Mouse (Mus musculus) heart, embryonic 12.5 days (tissue): Measurements from ENCODE around the gene Mical3. TPM values are rescaled to one million over a fixed set of nuclear protein-coding genes. Genes with fewer than 3 reads are reported as not detected.

Experiments
- ATAC-seq: fragments of 200-750 bp; cut with Nextera tagmentation; 2 replicates; pipeline ENCODE4 v1.8.0; 2017; ENCODE audit warnings: moderate TSS enrichment, moderate library complexity; ENCODE audit not compliant: insufficient number of reproducible peaks, low FRiP score
- H3K27ac ChIP-seq: fragments of 300-500 bp; sonication (generic); 2 replicates; pipeline ENCODE4 v1.5.1; 2016; ENCODE audit warnings: mild to moderate bottlenecking, moderate library complexity; ENCODE audit not compliant: poor library complexity, severe bottlenecking
- H3K27me3 ChIP-seq: fragments of 300-500 bp; sonication (generic); replicated peaks from 2 replicates; pipeline ENCODE4 v1.6.1; 2016; ENCODE audit warnings: mild to moderate bottlenecking, moderate library complexity
- H3K36me3 ChIP-seq: fragments of 300-500 bp; sonication (generic); 2 replicates; pipeline ENCODE4 v1.6.1; 2016; ENCODE audit warnings: mild to moderate bottlenecking, moderate library complexity
- H3K4me1 ChIP-seq: fragments of 300-500 bp; sonication (generic); replicated peaks from 2 replicates; pipeline ENCODE4 v1.6.1; 2016; ENCODE audit warnings: mild to moderate bottlenecking
- H3K4me2 ChIP-seq: fragments of 300-500 bp; sonication (generic); 2 replicates; pipeline ENCODE4 v1.6.1; 2016; ENCODE audit warnings: mild to moderate bottlenecking, moderate library complexity
- H3K4me3 ChIP-seq: fragments of 300-500 bp; sonication (generic); 2 replicates; pipeline ENCODE4 v1.5.1; 2016; ENCODE audit warnings: mild to moderate bottlenecking
- H3K9ac ChIP-seq: fragments of 300-500 bp; sonication (generic); 2 replicates; pipeline ENCODE4 v1.6.1; 2016; ENCODE audit warnings: mild to moderate bottlenecking, moderate library complexity
- H3K9me3 ChIP-seq: fragments of 300-500 bp; sonication (generic); replicated peaks from 2 replicates; pipeline ENCODE4 v1.6.1; 2016; ENCODE audit warnings: mild to moderate bottlenecking, moderate library complexity
- WGBS: fragments of 180-500 bp; shearing (Covaris S2); methylation state at CpG from one replicate; pipeline ENCODE4 v1.1.7; 2016; 5-methylcytosine and 5-hydroxymethylcytosine counted together
- polyA plus RNA-seq: library from polyadenylated mRNA; unstranded; fragments of >200 nt; fragmentation: Nextera tagmentation; extraction: Ambion mirVana; gene quantifications from 2 replicates; pipeline ENCODE4 v1.2.1, GENCODE M21; 2016

Gene Mical3
- polyA plus RNA-seq, 1 experiment from 2014 or later = 37.4 TPM

- Histone ChIP-seq H3K9me3 (no peaks in the 10 kb centered on the region), H3K36me3 (peaks cover 61% of the 10 kb centered on the region), H3K4me2 (no peak overlapping the region), H3K27me3 (no peaks in the 10 kb centered on the region), H3K4me3 (no peak overlapping the region), H3K9ac (no peak overlapping the region), H3K27ac (no peak overlapping the region), H3K4me1 (peaks cover 21% of the 10 kb centered on the region)
- 54% methylated on average over 6 of the region's 6 CpGs for WGBS
- ATAC-seq = no peak
Measured at GRCm38 (mm10) chr6:120981537-120981936, 149.3 kb downstream of the Mical3 start.

GRCm38 (mm10) chr6:120978019-120978621 is 152.7 kb downstream of the Mical3 start:
- no peak overlapping the region for H3K4me3 ChIP-seq
- peaks cover 20% of the 10 kb centered on the region for H3K4me1 ChIP-seq
- H3K4me2 ChIP-seq = no peak overlapping the region
- H3K36me3 ChIP-seq = peaks cover 50% of the 10 kb centered on the region
- peak overlapping the region; percentile 78 for H3K27ac ChIP-seq
- peak overlapping the region; percentile 40; the same call in 1 of the 2 replicates for H3K9ac ChIP-seq
- peak; percentile 54 for ATAC-seq
- no peaks in the 10 kb centered on the region for H3K27me3 ChIP-seq
- WGBS = 28% methylated on average over 18 of the region's 18 CpGs
- no peaks in the 10 kb centered on the region for H3K9me3 ChIP-seq

DNA sequence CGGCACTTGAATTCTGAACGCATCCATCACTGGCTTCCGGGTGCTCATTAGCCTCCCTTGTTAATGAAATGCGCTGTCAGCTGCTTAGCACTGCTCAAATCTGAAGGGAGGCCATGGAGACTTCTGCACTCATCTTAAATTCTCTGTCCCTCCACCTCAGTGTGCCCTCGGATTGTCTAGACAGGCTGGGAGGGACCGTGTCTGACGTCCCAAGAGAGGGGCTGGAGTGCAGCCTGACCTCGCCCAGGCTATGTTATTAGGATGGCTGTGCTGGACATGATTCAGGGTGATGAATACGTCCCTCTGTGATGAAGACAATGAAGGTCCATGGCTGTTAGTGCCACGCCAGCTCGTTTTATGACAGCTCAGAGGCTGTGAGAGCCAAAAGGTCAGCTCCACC is 153.8 kb downstream of the Mical3 start:
- Histone ChIP-seq H3K27ac (no peak overlapping the region), H3K4me1 (peaks cover 20% of the 10 kb centered on the region), H3K4me2 (no peak overlapping the region), H3K9me3 (no peaks in the 10 kb centered on the region), H3K4me3 (no peak overlapping the region), H3K9ac (no peak overlapping the region), H3K27me3 (no peaks in the 10 kb centered on the region), H3K36me3 (peaks cover 51% of the 10 kb centered on the region)
- 77% methylated on average over 11 of the region's 11 CpGs for WGBS
- ATAC-seq = no peak

DNA sequence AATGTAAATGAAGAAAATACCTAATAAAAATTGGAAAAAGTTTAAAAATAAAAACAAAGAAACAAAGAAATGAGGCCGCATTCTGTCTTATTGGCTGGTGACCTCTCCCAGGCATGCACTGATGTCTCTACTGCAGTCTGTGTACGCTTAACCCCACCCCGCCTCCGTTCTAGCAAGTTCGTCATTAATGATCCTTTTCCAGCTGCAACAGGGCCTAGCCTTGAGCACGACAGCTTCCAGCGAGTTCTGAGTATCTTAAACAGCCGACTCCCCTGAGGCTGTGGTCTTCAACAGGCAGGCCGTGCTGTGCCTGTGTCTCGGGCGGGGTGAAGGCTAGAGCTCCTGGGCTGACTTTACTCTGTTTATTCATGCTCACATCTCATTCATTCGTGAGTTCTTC is 154.7 kb downstream of the Mical3 start:
- Histone ChIP-seq H3K27ac (no peak overlapping the region), H3K4me3 (no peak overlapping the region), H3K36me3 (peaks cover 47% of the 10 kb centered on the region), H3K4me1 (peaks cover 20% of the 10 kb centered on the region), H3K9ac (no peak overlapping the region), H3K9me3 (no peaks in the 10 kb centered on the region), H3K27me3 (no peaks in the 10 kb centered on the region), H3K4me2 (no peak overlapping the region)
- no peak for ATAC-seq
- WGBS = 89% methylated on average over 12 of the region's 12 CpGs

GRCm38 (mm10) chr6:120971797-120972590 is 158.8 kb downstream of the Mical3 start:
- Histone ChIP-seq H3K9ac (no peak overlapping the region), H3K27me3 (no peaks in the 10 kb centered on the region), H3K36me3 (peaks cover 52% of the 10 kb centered on the region), H3K4me3 (no peak overlapping the region), H3K4me1 (peaks cover 4% of the 10 kb centered on the region), H3K9me3 (no peaks in the 10 kb centered on the region), H3K4me2 (no peak overlapping the region), H3K27ac (no peak overlapping the region)
- WGBS = 48% methylated on average over 14 of the region's 14 CpGs
- ATAC-seq = peak; percentile 56

- Histone ChIP-seq H3K4me1 (no peaks in the 10 kb centered on the region), H3K4me3 (no peak overlapping the region), H3K4me2 (no peak overlapping the region), H3K9ac (no peak overlapping the region), H3K27me3 (no peaks in the 10 kb centered on the region), H3K36me3 (peaks cover 50% of the 10 kb centered on the region), H3K9me3 (no peaks in the 10 kb centered on the region), H3K27ac (no peak overlapping the region)
- 68% methylated on average over 8 of the region's 8 CpGs for WGBS
- ATAC-seq = no peak
Measured at GRCm38 (mm10) chr6:120970939-120971796, 159.6 kb downstream of the Mical3 start.

DNA sequence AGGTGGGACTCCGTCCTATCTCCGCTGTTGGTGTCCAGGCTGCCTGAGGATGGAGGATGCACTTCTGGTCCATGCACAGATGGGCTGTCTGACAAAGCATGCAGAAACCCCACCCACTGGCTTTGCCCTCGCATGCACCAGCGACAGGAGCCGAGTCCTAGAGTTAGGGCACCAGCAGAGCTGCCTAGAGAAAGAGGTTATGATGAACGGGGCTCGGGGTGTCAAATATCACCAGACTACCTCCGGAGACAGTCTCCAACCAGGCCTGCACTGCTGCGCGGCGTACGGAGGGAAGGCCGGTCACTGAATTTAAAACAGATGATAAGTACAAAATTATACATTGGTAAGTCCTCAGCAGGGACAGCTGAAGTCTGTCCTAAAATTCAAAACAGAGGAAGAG is 165.0 kb downstream of the Mical3 start:
- no peak overlapping the region for H3K27ac ChIP-seq
- H3K36me3 ChIP-seq = peaks cover 63% of the 10 kb centered on the region
- ATAC-seq = no peak
- H3K27me3 ChIP-seq = no peaks in the 10 kb centered on the region
- H3K9ac ChIP-seq = no peak overlapping the region
- no peaks in the 10 kb centered on the region for H3K4me1 ChIP-seq
- no peaks in the 10 kb centered on the region for H3K9me3 ChIP-seq
- 70% methylated on average over 13 of the region's 13 CpGs for WGBS
- H3K4me3 ChIP-seq = no peak overlapping the region
- H3K4me2 ChIP-seq = no peak overlapping the region

DNA sequence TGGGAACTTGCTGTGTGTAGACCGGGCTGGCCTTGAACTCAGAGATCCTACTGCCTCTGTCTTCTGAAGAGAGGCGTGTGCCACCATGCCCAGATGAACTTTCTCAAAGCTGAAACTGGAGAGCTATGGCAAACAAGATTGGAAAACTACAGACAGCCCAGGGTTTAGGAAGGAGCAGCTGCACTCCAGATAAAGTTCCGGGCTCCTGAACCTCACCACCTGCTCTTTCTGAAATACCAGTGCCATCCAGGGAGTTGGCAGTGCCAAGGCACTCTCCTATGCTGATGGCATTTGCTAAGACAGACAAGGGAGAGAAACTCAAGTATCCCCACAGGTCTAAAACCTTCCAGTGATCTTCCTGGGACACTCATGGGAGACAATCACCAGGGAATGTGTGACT is 166.6 kb downstream of the Mical3 start:
- H3K9me3 ChIP-seq = no peaks in the 10 kb centered on the region
- H3K9ac ChIP-seq = no peak overlapping the region
- H3K36me3 ChIP-seq = peaks cover 60% of the 10 kb centered on the region
- no peak for ATAC-seq
- no peak overlapping the region for H3K4me3 ChIP-seq
- no peaks in the 10 kb centered on the region for H3K27me3 ChIP-seq
- no peak overlapping the region for H3K4me2 ChIP-seq
- 89% methylated on average over 3 of the region's 3 CpGs for WGBS
- H3K27ac ChIP-seq = no peak overlapping the region
- no peaks in the 10 kb centered on the region for H3K4me1 ChIP-seq

DNA sequence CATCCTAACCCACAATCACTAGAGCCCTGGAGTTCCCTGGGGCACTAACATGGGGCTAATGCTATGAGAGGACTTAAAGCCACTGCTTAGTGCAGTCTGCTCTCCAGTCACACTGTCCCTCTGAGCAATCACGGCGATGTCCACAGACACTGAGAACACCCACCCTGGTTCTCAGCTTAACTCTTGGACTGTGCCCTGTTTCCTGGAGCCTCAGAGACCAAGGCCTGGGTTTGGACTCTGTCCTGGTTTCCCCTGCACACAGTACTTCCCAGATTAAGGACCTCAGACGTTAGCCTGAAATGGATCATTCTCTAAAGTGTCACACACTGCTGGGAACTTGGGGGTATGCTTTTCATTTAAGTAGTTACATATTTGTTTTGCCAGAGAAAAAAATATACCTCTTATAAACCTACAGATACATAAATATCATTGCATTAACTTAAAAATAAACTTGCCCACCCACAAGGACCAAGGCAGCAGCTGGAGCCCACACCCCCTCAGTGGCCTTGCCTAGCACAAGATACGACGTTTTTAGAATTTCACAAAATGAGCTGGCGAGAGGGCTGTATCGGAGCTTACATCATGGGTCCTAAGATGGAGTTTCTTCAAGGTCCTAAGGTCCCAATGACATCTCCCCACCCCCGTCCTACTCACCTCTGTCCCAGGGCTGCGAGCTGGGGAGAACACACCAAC is 170.3 kb downstream of the Mical3 start:
- Histone ChIP-seq H3K9me3 (no peaks in the 10 kb centered on the region), H3K27ac (no peak overlapping the region), H3K36me3 (peaks cover 79% of the 10 kb centered on the region), H3K4me1 (0 out of 2 replicates have a peak, but pooled peaks cover under 1% of the 10 kb centered on the region), H3K4me2 (no peak overlapping the region), H3K9ac (no peak overlapping the region), H3K27me3 (no peaks in the 10 kb centered on the region), H3K4me3 (no peak overlapping the region)
- 86% methylated on average over 9 of the region's 9 CpGs for WGBS
- no peak for ATAC-seq

GRCm38 (mm10) chr6:120957331-120957730 is 173.5 kb downstream of the Mical3 start:
- 71% methylated on average over 4 of the region's 4 CpGs for WGBS
- Histone ChIP-seq H3K27ac (no peak overlapping the region), H3K4me2 (no peak overlapping the region), H3K4me1 (0 out of 2 replicates have a peak, but pooled peaks cover 3% of the 10 kb centered on the region), H3K9ac (no peak overlapping the region), H3K36me3 (peaks cover 87% of the 10 kb centered on the region), H3K27me3 (no peaks in the 10 kb centered on the region), H3K9me3 (no peaks in the 10 kb centered on the region), H3K4me3 (no peak overlapping the region)
- no peak for ATAC-seq
